Mouse (Mus musculus) cerebellum, adult 11-12 months (tissue): ENCODE data around the gene Trim56.
A peak's percentile ranks its signal among the peaks of the same experiment; 100 is the strongest.
"Not testable (repeated sequence)": the region's sequence is repeated elsewhere in the genome, so short reads cannot be mapped to it uniquely, and the experiment has no call there.

Experiments
- DNase-seq: peaks from one replicate; pipeline ENCODE4 v3.0.0; 2022

Gene Trim56

DNA sequence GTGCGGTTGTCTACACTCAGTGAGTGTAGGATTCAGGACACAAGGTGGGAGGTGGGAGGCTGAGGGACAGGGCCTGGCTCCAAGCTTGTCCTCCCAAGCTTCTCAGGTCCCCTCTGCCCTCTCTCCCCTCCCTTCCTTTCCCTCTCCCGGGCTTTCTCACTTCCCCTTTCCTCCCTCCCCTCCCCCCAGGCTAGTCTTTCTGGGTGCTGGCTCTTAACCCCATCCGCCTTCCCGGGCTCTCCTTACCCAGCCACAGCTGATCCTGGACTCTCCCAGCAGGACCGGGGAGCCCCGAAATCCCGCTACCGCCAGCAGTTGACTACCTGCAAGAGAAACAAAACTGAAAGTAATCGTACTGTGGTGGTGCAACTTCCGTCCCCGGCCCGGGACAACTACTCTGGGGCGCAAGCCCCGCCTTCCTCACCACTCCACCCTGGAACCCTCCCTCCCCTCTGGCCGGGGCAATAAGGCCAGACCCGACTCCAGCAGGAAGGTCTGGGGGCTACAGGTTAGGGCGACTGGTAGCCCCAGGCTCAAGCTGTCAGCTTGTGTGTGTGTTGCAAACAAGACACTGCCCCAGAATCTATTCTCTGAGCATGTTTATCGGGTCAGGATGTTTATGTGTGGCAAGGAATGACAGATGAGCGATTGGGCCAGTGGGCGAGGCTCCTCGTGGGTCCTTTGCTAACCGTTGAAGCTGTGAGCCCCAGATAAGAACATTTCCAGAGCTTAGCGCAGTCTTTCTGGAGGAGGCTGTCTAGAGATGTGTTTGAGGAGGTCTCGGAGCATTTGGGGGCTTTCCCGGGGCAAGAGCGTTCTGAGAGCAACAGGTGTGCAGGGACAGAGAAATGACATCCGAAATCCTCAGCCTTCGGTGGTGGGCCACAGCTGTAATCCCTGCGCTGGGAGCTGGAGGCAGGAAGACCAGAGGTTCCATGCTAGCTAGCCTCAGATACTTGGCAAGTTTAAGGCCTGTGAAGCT, at the start of gene Trim56:
Trim56 (minus strand) TSS at position 344 of the 982 bp plus-strand sequence.
- no peak for DNase-seq

DNA sequence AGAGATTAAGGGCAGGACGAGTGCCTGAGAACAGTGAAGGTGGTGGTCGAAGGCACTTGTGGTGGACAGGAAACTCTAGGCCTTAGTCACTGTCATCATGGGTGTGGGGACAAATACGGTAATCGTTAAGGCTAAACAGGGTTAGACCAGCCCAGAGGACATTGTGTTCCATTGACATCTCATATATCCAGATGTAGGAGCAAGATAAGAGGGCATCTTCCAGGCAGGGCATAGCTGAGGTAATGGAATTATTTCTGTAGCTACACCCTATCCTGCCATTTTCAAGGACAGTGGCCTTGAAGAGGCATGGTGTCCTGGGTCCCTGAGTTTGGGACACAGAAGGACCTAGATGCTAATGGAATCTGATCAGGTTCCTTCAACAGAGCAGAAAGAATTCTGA, 45.8 kb upstream of the Trim56 start:
- no peak for DNase-seq

GRCm38 (mm10) chr5:137159461-137159860, 43.5 kb upstream of the Trim56 start:
- DNase-seq: no peak

DNA sequence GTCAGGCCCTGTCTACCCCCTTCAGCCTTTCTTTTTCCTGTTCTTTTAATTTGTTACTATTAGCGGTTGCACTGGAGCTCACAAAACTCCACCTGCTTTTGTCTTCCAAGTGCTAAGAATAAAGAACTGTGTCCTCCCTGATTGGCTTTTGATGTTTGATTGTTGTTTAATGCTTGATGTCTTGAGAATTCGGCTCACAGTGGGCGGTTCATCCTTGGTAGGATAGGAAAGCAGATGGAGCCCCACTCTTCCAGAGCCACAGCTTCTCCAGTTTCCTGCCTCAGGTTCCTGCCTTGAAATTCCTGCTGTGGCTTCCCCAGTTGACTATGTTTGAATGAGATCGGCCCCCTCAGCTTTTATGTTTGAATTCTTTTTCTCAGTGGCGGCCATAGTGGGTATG, 37.3 kb upstream of the Trim56 start:
- no peak for DNase-seq

DNA sequence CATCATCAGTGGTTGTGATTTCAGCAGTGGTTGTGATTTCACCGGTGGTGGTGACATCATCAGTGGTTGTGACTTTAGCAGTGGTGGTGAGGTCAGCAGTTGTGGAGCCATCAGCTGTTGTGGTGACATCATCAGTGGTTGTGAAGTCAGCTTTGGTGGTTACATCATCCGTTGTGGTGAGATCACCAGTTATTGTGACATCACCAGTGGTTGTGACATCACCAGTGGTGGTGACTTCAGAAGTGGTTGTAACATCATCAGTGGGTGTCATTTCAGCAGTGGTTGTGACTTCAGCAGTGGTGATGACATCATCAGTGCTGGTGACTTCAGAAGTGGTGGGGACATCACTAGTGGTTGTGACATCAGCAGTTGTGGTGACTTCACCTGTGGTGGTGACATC, 36.6 kb upstream of the Trim56 start:
- DNase-seq: no peak

DNA sequence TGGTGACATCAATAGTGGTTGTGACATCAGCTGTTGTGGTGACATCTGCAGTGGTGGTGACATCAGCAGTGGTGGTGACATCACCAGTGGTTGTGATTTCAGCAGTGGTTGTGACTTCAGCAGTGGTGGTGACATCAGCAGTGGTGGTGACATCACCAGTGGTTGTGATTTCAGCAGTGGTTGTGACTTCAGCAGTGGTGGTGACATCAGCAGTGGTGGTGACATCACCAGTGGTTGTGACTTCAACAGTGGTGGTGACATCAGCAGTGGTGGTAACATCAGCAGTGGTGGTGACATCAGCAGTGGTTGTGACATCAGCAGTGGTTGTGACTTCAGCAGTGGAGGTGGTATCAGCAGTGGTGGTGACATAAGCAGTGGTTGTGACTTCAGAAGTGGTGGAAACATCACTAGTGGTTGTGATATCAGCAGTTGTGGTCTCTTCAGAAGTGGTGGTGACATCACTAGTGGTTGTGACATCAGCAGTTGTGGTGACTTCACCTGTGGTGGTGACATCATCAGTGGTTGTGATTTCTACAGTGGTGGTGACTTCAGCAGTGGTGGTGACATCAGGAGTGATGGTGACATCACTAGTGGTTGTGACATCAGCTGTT, 33.4 kb upstream of the Trim56 start, which contains the start of gene Muc3:
Muc3 (minus strand) TSS at position 51 of the 611 bp plus-strand sequence.
- DNase-seq: not testable (repeated sequence)

- DNase-seq: no peak
Observed at GRCm38 (mm10) chr5:137140836-137141235, 24.8 kb upstream of the Trim56 start.

DNA sequence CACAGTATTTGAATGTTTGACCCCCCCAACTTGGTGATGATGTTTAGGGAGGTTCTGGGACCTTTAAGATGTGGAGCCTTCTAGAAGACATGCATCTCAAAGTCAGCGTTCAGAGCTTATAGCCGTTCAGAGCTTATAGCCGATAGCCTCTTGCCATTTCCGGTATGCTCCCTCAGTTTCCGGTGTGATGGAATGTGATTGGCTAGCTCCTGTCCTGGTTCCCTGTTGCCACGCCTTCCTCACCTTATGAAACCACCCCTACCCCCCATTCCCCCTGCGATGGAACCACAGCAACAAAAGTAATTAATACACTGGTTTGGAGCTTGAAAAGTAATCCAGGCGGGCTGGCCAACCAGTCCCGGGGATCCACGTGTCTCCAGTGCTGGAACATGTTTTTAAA, 23.0 kb upstream of the Trim56 start:
- no peak for DNase-seq

DNA sequence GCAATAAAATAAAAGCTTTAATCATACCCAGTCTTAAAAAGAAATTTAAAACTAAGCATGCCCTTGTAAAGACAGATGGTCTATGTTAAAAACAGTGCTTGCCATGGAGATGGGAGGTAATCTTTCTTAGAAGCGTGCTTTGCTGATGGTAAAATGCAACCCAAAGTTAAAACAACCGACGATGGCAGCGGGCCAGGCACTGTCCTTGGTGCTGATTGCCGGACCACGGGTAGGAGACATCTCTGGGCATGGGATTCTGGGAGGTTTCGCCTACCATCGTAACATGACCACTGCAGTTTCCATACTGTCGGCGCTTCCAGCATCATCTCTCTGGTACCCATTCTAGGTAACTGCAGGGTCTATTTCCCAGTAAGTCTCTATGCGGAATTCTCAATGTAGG, 18.9 kb upstream of the Trim56 start:
- no peak for DNase-seq

DNA sequence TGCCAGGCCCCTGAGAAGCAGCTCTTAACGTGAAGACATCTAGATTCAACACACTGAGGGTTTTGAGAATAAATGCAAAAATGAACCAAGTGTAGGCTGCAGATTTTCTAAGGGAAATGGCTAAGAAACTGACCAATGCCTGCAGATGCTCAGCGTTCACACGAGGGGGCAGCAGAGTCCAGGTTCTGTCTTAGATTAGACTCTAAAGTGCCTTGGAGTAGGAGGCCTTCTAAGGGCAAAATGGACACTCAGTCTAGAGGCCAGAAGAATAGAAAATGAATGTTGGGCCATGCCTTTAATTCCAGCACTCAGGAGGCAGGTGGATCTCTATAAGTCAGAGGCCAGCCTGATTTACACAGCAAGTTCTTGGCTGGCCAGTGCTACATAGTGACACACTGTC, 15.5 kb upstream of the Trim56 start:
- DNase-seq: peak; percentile 22

- no peak for DNase-seq
Observed at GRCm38 (mm10) chr5:137129281-137129680, 13.3 kb upstream of the Trim56 start.

GRCm38 (mm10) chr5:137123516-137123915, 7.5 kb upstream of the Trim56 start:
- no peak for DNase-seq

- peak; percentile 27 for DNase-seq
Observed at GRCm38 (mm10) chr5:137122686-137123193, 6.7 kb upstream of the Trim56 start.

GRCm38 (mm10) chr5:137121280-137121679, 5.3 kb upstream of the Trim56 start:
- DNase-seq: no peak

DNA sequence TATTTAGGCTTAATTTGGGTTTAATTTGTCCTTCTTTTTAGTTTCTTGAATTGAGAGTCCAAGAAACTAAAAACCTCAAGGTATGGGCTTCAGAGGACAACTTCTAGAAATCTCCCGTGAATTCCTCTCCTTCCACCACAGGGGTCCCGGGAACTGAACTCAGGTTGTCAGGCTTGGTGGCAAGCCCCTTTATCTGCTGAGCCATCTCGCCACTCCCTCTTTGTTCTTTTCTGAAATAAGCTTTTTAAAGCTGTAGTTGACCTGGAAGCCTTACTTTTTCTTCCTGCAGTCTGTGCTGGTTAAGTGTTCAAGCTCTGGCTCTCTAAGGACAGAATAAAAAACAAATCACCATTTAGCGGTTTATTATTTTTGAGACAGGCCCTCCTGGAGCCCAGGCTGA, 2.9 kb upstream of the Trim56 start:
- DNase-seq: no peak

GRCm38 (mm10) chr5:137117994-137118393, 2.0 kb upstream of the Trim56 start:
- not testable (repeated sequence) for DNase-seq

DNA sequence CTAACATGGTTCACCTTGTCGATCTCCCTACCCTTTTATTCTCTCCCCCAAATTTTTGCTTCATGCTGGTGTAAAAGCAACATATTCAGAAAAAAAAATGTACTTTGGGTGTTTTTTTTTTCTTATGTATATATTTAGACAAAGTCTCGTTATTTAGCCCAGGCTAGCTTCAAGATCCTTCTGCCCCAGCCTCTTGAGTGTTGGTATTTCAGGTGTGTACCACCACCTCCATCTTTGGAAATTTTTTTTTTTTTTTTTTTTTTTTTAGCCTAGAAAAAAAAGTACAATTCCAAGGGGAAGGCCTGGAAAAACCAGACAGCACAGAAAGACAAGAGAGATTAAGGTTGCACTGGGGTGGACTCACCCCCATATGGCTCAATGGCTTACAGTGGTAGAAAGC, 978 bp upstream of the Trim56 start:
- no peak for DNase-seq

DNA sequence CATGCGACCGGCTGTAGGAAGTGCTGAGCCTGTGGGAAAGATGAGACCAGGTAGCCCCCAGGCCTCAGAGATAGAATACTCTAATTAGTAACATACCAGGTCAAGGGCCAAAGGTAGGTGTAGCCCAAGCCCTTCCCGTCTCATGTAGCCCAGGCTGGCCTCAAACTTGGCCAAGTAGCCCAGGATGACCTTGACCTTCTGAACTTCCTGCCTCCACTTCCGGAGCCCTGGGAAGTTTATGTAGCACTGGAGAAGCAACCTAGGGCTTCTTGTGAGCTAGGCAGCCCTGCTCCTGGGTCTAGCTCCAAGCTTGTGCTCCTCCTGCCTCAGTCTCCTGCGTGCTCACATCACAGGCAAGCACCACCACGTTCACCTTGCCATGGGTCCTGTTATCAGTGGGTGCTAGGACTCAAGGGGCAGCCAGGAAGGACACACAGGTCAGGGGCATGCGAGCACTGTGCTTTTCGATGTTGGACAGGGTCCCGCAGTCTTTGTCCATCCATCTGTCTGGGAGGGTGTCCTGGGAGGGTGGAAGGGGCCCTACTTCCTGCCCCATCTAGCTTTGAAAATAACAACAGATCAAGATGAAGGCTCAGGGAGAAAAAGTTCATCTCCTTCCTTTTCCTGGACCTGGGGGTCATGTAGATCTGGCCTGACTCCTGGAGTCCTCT, 983 bp downstream of the Trim56 start:
- DNase-seq: no peak

DNA sequence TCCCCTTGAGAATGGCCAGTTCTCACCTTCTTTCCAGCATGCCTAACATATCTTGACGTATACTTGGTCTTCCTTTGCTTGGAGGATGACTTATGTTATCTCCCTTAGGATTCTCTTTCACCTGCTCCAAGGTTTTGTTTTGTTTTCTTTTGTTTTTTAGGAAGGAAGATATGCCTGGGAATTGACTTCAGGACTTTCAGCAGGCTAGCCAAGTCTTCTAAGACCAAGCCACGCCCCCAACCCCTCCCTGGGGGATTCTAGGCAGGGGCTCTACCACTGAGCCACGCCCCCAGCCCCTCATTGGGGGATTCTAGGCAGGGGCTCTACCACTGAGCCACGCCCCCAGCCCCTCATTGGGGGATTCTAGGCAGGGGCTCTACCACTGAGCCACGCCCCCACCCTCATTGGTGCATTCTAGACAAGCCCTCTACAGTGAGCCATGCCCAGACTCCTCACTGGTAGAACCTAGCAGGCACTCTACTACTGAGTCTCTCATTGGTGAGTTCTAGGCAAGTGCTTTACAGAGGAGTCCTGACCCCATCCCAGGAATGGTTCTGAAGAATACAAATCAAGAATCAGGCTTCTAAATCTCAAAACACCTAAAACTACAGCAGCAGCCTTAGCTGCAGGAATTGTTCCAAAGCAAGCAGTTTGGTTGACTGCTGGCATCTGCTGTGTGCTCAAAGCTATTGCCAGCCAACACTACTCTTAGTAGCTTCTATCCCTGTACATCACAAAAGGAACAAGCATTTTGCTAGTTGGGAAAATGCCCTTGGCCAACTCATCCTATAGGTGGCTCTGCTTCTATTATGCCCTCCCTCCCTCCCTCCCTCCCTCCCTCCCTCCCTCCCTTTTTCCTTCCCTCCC, 4.2 kb downstream of the Trim56 start:
- DNase-seq: no peak

- no peak for DNase-seq
Observed at GRCm38 (mm10) chr5:137110863-137111262, 5.1 kb downstream of the Trim56 start.

GRCm38 (mm10) chr5:137109941-137110593, 5.9 kb downstream of the Trim56 start:
- no peak for DNase-seq

DNA sequence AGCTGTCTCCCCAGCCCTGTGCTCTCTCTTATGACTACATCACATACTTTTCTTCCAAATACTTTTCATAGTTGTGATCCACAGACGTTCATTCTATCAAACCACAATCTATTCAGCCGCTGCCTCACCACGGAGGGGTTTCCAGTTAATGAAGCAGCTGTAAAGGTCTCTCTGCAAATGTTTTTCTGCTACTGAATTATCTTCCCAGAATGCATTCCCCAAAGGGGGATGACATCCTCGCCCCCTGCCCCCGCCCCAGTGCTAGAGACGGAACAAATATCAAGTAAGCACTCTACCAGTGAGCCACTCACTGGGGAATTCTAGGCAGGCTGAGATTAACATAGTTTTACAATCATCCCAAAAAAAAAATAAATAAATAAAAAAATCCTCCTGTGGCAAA, 7.9 kb downstream of the Trim56 start:
- no peak for DNase-seq
